Mouse (Mus musculus): ENCODE measurements around the gene Kctd11.

DNA sequence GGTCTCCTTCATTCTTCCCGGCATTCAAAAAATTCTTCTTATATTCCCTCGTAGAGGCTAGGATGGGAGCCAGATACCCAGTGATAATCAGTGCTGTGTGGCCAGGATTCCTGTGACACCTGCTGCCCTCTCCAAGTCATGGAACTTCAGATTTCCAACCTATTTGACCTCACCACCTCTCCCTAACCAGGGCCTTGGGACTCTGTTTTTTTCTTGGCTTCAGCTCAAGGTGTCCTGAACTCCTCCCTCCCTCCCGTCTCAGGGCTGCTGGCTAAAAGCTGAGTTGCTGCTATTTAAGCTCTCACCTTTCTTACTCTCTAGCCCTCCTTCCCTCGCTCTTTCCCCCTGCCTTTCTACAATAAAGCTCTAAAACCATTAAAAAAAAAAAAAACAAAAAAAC, 18.7 kb upstream of the Kctd11 start:
- no peak for TF ChIP-seq CTCF (IDR thresholded peaks at IDR 0.05; ENCODE audit: borderline replicate concordance, insufficient read depth, low read length)
- TF ChIP-seq POLR2A (IDR thresholded peaks at IDR 0.05; ENCODE audit: low read depth, low read length), result no peak

Measured in embryonic fibroblast, embryonic 13.5 days (primary cell).